Mouse (Mus musculus) kidney, adult 2 months (tissue): Measurements from ENCODE around the gene Iyd.

Experiments
- CTCF ChIP-seq: fragments of 200-500 bp; conservative IDR thresholded peaks from 2 replicates; pipeline ENCODE4 v1.5.1; 2011; ENCODE audit warnings: low read depth, mild to moderate bottlenecking, control low read depth, low read length, moderate library complexity, mixed read lengths; ENCODE audit not compliant: insufficient read depth, insufficient read length
- POLR2A ChIP-seq: fragments of 200-500 bp; IDR thresholded peaks from one replicate; pipeline ENCODE4 v1.6.1; 2011; ENCODE audit warnings: low read depth, low read length, control low read depth

GRCm38 (mm10) chr10:3562165-3562564, 22.1 kb downstream of the Iyd start:
- TF ChIP-seq CTCF (no peak), POLR2A (no peak)
